Mouse (Mus musculus) fibroblast of lung, adult 2 months (primary cell): Measurements from ENCODE around the gene Tssk3.

Experiments
- DNase-seq: peaks from one replicate; pipeline ENCODE4 v3.0.0-alpha.2; 2011; ENCODE audit warnings: low read depth

Tssk3 gene

DNA sequence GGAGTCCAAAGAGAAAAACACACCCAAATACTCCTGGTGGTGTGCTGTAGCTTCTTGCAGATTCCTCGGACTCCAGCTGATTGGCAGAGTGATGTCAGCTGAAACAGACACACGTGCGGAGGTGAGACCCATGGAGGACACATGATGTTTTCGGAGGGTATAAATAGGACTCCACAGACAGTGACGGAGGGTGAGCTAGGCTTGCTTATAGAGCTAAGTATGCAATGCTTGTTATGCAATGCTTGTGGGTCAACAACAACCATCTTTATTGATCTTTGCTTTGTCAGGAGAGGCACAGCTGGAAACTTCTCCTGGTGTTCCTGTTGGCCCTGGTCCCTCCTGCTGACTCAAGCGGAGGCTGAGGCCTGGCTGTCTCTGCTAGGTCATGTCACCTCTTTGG is 42.1 kb downstream of the Tssk3 start:
- DNase-seq: no peak

DNA sequence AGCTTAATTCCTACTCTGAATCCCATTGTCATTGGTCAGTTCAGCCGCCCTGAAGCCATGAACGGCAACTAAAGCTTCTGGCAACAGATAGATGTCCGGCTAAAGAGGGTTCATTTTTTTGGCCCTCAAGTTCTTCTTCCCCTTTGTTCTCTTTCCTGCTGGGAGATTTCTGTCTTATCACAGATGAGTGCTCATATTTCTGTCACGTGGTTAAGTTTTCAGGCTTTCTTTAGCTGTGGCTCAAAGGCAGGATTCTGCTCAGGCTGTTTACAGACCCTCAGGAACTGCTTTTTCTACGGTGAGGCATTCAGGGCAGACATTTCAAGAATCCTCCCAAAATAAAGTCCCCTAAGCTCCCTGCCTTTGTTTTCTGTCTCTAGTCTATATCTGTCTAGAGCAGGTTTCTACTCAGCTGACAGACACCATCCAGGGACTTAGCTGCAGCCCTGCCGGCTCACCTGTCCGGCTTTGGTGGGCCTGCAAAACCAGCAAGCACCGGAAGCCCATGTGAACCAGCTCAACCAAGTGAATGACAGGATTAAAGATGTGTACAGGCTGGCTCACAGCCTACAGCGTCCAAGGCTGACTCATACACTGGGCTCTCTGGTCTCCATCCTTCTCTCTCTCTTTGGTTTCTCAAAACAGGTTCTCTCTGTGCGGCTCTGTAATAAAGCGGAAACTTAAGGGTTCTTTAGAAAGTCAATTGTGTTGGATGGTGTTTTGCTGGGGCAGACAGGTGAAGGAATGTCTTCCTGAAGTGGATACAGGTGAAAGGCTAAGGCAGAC is 42.9 kb downstream of the Tssk3 start:
- DNase-seq: no peak

DNA sequence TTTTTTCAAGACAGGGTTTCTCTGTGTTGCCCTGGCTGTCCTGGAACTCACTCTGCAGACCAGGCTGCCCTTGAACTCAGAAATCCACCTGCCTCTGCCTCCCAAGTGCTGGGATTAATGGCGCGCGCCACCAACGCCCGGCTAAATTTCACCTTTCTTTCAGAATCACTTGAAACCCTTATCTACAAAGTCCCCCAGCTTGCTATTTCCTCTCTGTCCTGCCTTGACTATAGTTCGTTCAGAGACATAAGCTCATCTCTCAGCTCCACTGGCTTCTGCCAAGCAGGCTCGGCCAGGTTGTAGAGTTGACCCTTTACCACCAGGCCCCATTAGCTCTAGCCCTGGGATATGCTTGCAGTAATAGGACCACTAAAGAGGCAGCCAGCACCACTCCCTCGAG is 43.5 kb downstream of the Tssk3 start:
- no peak for DNase-seq

DNA sequence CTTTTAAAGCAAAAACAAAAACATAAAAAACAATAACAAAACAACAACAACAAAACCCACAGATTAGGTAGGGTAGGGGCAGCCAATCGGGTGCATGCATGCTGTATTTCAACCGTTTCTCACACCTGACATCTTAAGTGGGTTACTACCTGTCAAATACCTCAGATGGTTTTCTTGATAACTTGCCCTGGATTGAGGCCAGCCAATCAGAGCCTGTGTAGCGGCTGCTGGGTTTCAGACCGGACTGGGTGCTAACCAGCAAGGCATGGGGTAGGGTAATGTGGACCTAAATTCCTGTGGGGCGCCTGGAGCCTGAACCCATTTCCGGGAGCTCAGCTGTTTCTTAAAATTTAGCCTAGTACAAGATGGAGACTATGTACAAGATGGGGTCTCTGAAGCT is 49.7 kb downstream of the Tssk3 start:
- no peak for DNase-seq

DNA sequence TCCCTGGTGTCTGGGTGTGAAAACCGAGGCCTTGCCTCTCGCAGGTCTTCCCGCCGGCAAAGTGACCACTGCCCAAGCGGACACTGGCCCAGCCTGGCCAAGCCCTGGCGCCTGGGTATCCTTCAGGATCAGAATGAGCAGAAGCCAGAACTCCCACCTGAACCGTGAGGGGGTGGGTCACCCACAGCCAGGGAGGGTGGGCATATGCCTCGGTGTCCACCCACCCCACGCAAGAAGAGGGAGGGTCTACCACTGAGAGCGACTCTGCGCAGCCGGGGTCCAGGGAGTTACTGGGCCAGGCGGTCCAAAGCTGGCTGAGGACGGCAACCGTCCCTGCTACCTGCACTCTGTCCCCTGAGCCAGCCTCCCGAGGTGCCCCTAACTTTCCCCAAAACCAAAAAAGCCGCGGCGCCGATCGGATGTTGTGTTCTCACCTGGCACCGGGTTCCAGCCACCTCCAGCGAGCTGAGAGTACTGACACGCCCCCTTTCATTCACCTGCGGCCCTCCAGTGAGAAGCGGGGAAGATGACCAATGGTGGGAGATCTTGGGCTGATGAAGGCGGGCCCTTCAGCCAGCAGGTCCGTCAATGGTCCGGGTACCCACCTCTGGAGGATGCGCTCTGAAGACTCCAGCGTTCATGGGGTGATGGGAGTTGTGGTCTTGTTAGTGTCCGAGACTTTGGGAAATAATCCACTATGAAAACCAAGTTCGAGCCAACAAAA is 50.3 kb downstream of the Tssk3 start, which contains the start of gene Zbtb8b:
Zbtb8b (minus strand) TSS at position 514 of the 724 bp plus-strand sequence.
- no peak for DNase-seq
